ENCODE assay signal across 8 mouse cellular contexts in the genomic region with DNA sequence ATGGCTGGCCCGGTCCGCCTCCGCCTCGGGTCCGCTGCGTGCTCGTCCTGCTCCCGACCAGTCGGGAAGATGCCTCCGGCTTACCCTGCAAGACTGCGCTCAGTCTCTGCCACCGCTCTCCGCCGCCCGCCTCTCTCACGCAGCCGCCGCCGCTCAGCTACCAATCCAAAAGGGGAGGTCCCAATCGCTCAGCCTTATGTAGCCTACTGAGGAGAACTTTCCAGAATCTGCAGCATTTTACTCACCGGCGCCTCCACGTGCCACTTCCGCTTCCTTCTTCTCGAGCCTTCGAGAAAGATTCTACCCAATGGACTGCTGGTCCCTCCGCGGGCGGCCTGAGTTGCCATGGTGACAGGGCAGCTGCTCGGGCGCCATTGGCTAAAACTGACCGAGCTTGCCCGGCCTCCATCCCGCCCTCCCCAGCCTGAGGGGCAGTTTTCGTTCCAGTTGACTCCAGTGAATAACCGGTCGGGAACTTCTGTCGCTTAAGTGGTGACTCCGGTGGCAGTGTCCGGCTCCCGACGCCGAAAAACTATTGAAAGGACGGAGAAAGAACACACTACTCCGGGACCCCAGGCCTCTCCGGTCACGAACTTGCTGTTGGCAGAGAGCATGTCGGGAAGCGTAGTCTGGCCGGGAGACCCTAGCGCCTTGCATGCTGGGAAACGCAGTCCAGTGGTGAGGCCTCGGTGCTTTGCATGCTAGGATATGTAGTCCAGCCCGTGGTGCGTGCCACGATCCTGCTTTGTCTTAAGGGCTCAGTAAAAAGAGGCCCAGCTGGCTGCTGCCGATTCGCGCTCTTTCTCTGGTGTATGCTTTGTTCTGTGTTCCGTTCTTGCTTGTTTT. TPM values are rescaled to one million over a fixed set of nuclear protein-coding genes. Genes with fewer than 3 reads are reported as not detected.
A peak's percentile ranks its signal among the peaks of the same experiment; 100 is the strongest.
DNase-seq lines count a peak whose midpoint lies in the region; ATAC-seq and TF ChIP-seq lines count a peak whose summit lies in the region.

A gene (minus strand): TSS at position 302 of the 846 bp plus-strand sequence.

- ATAC-seq in forebrain, embryonic 12.5 days (ENCODE audit: low FRiP score) = peak; percentile 98
- peak; percentile 99 for ATAC-seq in heart, postnatal 0 days (ENCODE audit: insufficient read depth, low read depth)
- ATAC-seq in liver, embryonic 16.5 days (ENCODE audit: low read depth) = peak; percentile 97
- ATAC-seq in neural tube, embryonic 13.5 days (ENCODE audit: low read depth) = peak; percentile 99

- H3K36me3 ChIP-seq in E14TG2a.4 (ENCODE audit: insufficient read depth, low read length) = peaks cover 38% of the 10 kb centered on the region
- H3K36me3 ChIP-seq in forebrain, embryonic 12.5 days (replicated peaks) = peaks cover 24% of the 10 kb centered on the region
- peaks cover 14% of the 10 kb centered on the region for H3K36me3 ChIP-seq in heart, postnatal 0 days (replicated peaks; ENCODE audit: control insufficient read depth, insufficient read depth, low read length)
- peaks cover 6% of the 10 kb centered on the region; the same call in 1 of the 2 replicates for H3K36me3 ChIP-seq in liver, embryonic 16.5 days (ENCODE audit: control insufficient read depth, insufficient read depth)
- H3K36me3 ChIP-seq in neural tube, embryonic 13.5 days = peaks cover 24% of the 10 kb centered on the region
- peaks cover 1% of the 10 kb centered on the region for H3K36me3 ChIP-seq in testis, adult 2 months (ENCODE audit: control insufficient read depth, insufficient read depth, low read length)

- TF ChIP-seq EP300 in heart, postnatal 0 days (IDR thresholded peaks at IDR 0.05; ENCODE audit: low read depth) = no peak

- peaks cover 45% of the 10 kb centered on the region for H3K4me1 ChIP-seq in E14TG2a.4 (replicated peaks; ENCODE audit: low read depth, low read length)
- H3K4me1 ChIP-seq in forebrain, embryonic 12.5 days = peaks cover 29% of the 10 kb centered on the region
- no peaks in the 10 kb centered on the region for H3K4me1 ChIP-seq in heart, postnatal 0 days (ENCODE audit: control insufficient read depth, insufficient read depth)
- peaks cover 23% of the 10 kb centered on the region for H3K4me1 ChIP-seq in liver, embryonic 16.5 days (ENCODE audit: control insufficient read depth, low read depth, low read length)
- H3K4me1 ChIP-seq in neural tube, embryonic 13.5 days (replicated peaks) = peaks cover 32% of the 10 kb centered on the region
- H3K4me1 ChIP-seq in testis, adult 2 months (ENCODE audit: control insufficient read depth, insufficient read depth, low read length) = no peaks in the 10 kb centered on the region; the same call in 1 of the 2 replicates

- H3K9ac ChIP-seq in forebrain, embryonic 12.5 days = peak within 1 kb of the TSS; percentile 84
- H3K9ac ChIP-seq in heart, postnatal 0 days (replicated peaks; ENCODE audit: low read depth, low read length) = peak within 1 kb of the TSS; percentile 52
- H3K9ac ChIP-seq in liver, embryonic 16.5 days (ENCODE audit: low read depth, low read length) = peak within 1 kb of the TSS; percentile 78
- H3K9ac ChIP-seq in neural tube, embryonic 13.5 days = peak within 1 kb of the TSS; percentile 88

- DNase-seq in c-Kit-positive CD71-positive TER-119-positive erythroid progenitor cells, embryonic 14.5 days (ENCODE audit: low spot score) = peak; percentile 95
- DNase-seq in heart, postnatal 0 days (ENCODE audit: low spot score) = peak; percentile 99
- DNase-seq in kidney, postnatal 4 days = peak; percentile 97 to 98

- no peaks in the 10 kb centered on the region for H3K9me3 ChIP-seq in E14TG2a.4 (ENCODE audit: low read length)
- H3K9me3 ChIP-seq in forebrain, embryonic 12.5 days = no peaks in the 10 kb centered on the region
- no peaks in the 10 kb centered on the region for H3K9me3 ChIP-seq in heart, postnatal 0 days (replicated peaks; ENCODE audit: control insufficient read depth, low read length)
- H3K9me3 ChIP-seq in liver, embryonic 16.5 days (replicated peaks; ENCODE audit: control insufficient read depth, low read length) = no peaks in the 10 kb centered on the region
- H3K9me3 ChIP-seq in neural tube, embryonic 13.5 days = no peaks in the 10 kb centered on the region

- TF ChIP-seq CTCF in E14TG2a.4 (conservative IDR thresholded peaks at IDR 0.05; ENCODE audit: low read length) = no peak
- TF ChIP-seq CTCF in heart, postnatal 0 days (IDR thresholded peaks at IDR 0.05; ENCODE audit: low read depth) = peak; percentile 4
- TF ChIP-seq CTCF in testis, adult 2 months (IDR thresholded peaks at IDR 0.05; ENCODE audit: control insufficient read depth, insufficient read depth, insufficient replicate concordance, low read depth, low read length) = no peak

- peak within 1 kb of the TSS; percentile 88 for H3K4me3 ChIP-seq in E14TG2a.4 (replicated peaks; ENCODE audit: low read length)
- peak within 1 kb of the TSS; percentile 75 for H3K4me3 ChIP-seq in forebrain, embryonic 12.5 days (replicated peaks)
- peak within 1 kb of the TSS; percentile 65 for H3K4me3 ChIP-seq in heart, postnatal 0 days (ENCODE audit: low read depth, low read length)
- H3K4me3 ChIP-seq in liver, embryonic 16.5 days (ENCODE audit: low read depth, low read length) = peak within 1 kb of the TSS; percentile 88
- H3K4me3 ChIP-seq in neural tube, embryonic 13.5 days = peak within 1 kb of the TSS; percentile 80
- H3K4me3 ChIP-seq in testis, adult 2 months (ENCODE audit: control insufficient read depth, low read depth, low read length) = peak within 1 kb of the TSS; percentile 94

- under 1% methylated on average over 60 of the region's 60 CpGs for WGBS in forebrain, embryonic 12.5 days
- under 1% methylated on average over 60 of the region's 60 CpGs for WGBS in heart, postnatal 0 days
- under 1% methylated on average over 56 of the region's 60 CpGs for WGBS in liver, embryonic 16.5 days (ENCODE audit: insufficient replicate concordance)
- under 1% methylated on average over 58 of the region's 60 CpGs for WGBS in neural tube, embryonic 13.5 days

- H3K27ac ChIP-seq in forebrain, embryonic 12.5 days = peak within 1 kb of the TSS; percentile 81
- peak within 1 kb of the TSS; percentile 46; the same call in 1 of the 2 replicates for H3K27ac ChIP-seq in heart, postnatal 0 days (ENCODE audit: low read depth)
- peak within 1 kb of the TSS; percentile 68 for H3K27ac ChIP-seq in liver, embryonic 16.5 days (ENCODE audit: low read length)
- H3K27ac ChIP-seq in neural tube, embryonic 13.5 days (replicated peaks) = peak within 1 kb of the TSS; percentile 89
- H3K27ac ChIP-seq in testis, adult 2 months (ENCODE audit: control insufficient read depth, insufficient read depth, low read depth, low read length) = peak within 1 kb of the TSS; percentile 96

- H3K27me3 ChIP-seq in E14TG2a.4 (ENCODE audit: insufficient read depth, low read length) = peaks cover 8% of the 10 kb centered on the region; the same call in 1 of the 2 replicates
- H3K27me3 ChIP-seq in forebrain, embryonic 12.5 days = no peaks in the 10 kb centered on the region
- H3K27me3 ChIP-seq in heart, postnatal 0 days (ENCODE audit: control insufficient read depth, insufficient read depth, low read length) = no peaks in the 10 kb centered on the region
- H3K27me3 ChIP-seq in liver, embryonic 16.5 days (ENCODE audit: control insufficient read depth, insufficient read depth, low read depth, low read length) = no peaks in the 10 kb centered on the region
- H3K27me3 ChIP-seq in neural tube, embryonic 13.5 days = no peaks in the 10 kb centered on the region
- no peaks in the 10 kb centered on the region for H3K27me3 ChIP-seq in testis, adult 2 months (ENCODE audit: control insufficient read depth, insufficient read depth, low read length)

- TF ChIP-seq POLR2A in testis, adult 2 months (IDR thresholded peaks at IDR 0.05; ENCODE audit: control insufficient read depth, low read depth, low read length) = peak; percentile 79

- H3K4me2 ChIP-seq in forebrain, embryonic 12.5 days = peak within 1 kb of the TSS; percentile 95
- H3K4me2 ChIP-seq in heart, postnatal 0 days (ENCODE audit: low read depth, low read length) = peak within 1 kb of the TSS; percentile 87
- peak within 1 kb of the TSS; percentile 96 for H3K4me2 ChIP-seq in liver, embryonic 16.5 days (ENCODE audit: low read depth, low read length)
- peak within 1 kb of the TSS; percentile 85 for H3K4me2 ChIP-seq in neural tube, embryonic 13.5 days

RNA-seq across cellular contexts. Expression of the gene that starts here (rescaled TPM):
- polyA plus RNA-seq in forebrain, embryonic 12.5 days (2016; fragmentation: Nextera tagmentation; extraction: Ambion mirVana) = 123 and 129 TPM in 2 replicates
- total RNA-seq in heart, postnatal 0 days (2014; rRNA removed; ENCODE audit: low replicate concordance) = 4.7 and 5.2 TPM in 2 replicates
- polyA plus RNA-seq in heart, postnatal 0 days (2015; fragmentation: Nextera tagmentation; extraction: Ambion mirVana) = 8.7 and 9.7 TPM in 2 replicates
- 19.4 and 20.8 TPM in 2 replicates for polyA plus RNA-seq in liver, embryonic 16.5 days (2015; fragmentation: Nextera tagmentation; extraction: Ambion mirVana)
- 90.7 and 108 TPM in 2 replicates for polyA plus RNA-seq in neural tube, embryonic 13.5 days (2015; fragmentation: Nextera tagmentation; extraction: Ambion mirVana)
- 19.7 and 22.7 TPM in 2 replicates for polyA plus RNA-seq in testis, adult 2 months (2012; rRNA removed)

Comparison
In these comparisons a context has a peak if more than half of its experiments do, and no peak if none do; other contexts are left out.
1. Peak in every context shown above with its lines: DNase-seq, ATAC-seq, H3K4me3 ChIP-seq and H3K27ac ChIP-seq.
2. H3K27ac ChIP-seq: peak in every context shown above with its lines; median percentile 96 in testis, adult 2 months; 89 in neural tube, embryonic 13.5 days; 81 in forebrain, embryonic 12.5 days; 68 in liver, embryonic 16.5 days; 46 in heart, postnatal 0 days.